Mouse (Mus musculus): ENCODE data around the gene Rab8b.

The Rab8b gene

DNA sequence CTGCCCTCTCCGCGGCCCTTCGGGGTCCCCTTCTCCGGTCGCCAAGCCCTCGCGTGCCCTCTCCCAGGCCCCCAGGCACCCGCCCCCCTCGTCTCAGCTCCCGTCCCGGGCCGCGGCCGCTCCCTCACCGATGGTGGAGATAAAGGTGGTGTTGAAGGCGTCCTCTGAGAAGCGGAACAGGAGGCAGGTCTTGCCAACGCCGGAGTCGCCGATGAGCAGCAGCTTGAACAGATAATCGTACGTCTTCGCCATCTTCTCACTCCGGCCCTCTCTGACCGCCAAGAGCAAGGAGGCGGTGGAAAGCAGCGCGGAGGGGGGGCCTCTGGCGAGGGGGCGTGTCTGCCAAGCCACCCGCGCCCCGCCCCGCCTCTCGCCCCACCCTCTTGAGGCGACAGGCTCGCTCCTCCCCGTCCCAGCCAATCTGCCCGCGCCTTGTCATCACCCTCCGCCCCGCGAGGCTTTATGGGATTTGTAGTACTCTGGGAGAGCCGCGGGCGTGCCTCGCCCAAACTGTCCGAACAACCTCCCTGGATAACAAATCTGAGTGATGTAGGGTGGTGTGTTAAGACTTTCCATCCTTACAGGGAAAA lies at the start of gene Rab8b:
TSS of gene Rab8b (minus strand) at position 306 of the 590 bp plus-strand sequence.
- peak; percentile 96 for DNase-seq

DNA sequence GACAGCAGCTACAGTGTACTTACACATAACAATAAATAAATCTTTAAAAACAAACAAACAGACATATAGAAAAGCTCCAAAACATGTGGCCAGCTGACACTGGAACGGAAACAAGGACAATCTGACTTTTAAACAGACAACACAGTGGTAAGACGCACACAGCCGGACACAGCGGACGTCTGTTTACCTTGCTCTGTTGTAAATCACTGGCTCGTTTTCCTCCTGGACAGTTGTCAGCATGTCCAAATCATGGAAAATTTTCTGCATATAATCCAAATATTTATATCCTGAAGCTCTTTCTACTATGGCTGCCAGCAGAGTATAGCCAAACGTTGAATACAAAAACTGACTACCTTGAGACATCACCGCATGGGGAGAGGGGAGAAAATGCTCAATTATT lies 48.0 kb upstream of the Rab8b start:
- no peak for DNase-seq

DNA sequence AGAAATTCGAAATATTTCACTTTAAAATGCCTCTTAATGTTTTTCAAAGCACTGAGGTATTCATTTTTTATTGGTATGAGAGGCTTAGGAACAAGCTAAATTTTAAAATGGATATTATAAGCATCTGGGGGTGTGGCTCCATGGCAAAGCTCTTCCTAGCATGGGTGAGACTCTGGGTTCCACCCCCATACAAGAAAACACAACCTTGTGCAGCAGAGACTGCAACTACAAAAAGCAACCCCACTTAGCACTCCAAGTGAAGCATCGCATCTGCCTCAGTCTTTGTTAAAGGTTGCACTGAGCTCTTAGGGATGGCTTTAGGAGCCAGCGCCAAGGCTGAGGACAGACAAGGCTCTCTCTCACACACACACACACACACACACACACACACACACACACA lies 42.0 kb upstream of the Rab8b start:
- no peak for DNase-seq

DNA sequence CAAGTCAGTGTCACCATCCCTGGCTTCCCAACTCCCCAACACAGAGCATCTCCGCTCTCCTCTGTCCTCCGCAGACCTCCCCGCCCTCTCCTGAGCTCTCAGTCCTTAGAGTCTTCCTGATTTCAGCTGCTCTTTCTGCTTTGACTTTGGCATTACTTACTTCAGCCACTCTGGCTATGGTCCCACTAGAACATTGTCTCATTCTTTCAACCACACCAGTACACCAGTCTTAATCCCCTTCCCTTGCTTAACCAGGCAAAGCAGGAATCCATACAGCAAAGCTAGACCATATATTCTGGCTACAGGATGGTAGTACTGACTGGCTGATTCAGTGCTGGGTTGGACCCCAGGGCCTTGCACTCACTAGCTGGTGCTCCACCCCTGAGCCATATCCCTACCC lies 38.0 kb upstream of the Rab8b start:
- DNase-seq = no peak

DNA sequence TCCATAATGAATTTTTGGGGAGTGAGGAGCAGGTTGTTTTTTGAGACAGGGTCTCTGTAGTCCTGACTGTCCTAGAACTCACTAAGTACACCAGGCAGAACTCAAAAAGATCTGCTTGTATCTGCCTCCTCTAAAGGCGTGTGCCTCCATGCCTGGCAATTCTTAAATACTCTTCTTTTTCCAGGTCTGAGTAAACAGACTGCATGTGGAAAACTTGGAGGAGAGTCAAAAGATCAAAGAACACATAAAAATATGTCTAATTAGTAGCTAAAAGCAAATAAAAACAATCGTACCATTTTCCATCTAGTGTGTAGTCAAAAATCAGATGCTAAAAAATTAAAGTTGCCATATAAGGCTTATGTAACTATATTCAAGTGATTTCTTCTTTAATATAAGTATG lies 33.4 kb upstream of the Rab8b start:
- no peak for DNase-seq

DNA sequence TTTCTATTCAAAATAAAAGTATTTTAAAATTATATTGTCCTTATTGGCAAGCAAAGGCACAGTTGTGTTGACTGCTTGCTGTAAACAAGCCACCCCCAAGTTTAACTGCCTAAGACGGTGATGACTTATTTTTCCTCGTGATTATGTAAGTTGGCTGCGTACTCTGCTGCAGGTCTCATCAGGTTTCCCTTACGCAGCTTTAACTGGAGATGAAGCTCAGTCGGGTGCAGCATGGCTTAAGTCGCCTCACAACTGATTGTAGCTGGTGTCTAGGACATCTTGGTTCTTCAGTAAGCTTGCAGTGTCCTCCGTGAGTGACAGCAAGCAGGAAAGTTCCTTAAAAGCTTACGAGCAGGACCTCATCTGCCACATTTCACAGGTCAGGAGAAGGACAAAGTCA lies 32.8 kb upstream of the Rab8b start:
- DNase-seq = no peak

DNA sequence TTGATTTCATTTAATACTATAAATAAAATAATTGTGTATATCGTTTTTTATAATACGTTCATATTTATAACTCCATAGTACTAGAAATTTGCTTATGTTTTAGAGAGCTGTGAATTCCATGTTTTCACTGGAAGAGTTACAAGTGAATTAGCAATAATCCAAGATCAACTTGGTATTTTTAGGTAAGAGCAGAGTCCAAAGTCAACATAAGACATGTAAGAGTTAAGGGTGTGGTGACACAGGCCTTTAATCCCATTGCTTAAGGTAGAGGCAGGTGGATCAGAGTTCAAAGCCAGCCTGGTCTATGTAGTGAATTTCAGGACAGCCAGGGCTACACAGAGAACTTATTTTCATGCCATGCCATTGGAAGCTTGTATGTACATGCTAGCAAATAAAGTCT lies 29.0 kb upstream of the Rab8b start:
- DNase-seq = no peak

DNA sequence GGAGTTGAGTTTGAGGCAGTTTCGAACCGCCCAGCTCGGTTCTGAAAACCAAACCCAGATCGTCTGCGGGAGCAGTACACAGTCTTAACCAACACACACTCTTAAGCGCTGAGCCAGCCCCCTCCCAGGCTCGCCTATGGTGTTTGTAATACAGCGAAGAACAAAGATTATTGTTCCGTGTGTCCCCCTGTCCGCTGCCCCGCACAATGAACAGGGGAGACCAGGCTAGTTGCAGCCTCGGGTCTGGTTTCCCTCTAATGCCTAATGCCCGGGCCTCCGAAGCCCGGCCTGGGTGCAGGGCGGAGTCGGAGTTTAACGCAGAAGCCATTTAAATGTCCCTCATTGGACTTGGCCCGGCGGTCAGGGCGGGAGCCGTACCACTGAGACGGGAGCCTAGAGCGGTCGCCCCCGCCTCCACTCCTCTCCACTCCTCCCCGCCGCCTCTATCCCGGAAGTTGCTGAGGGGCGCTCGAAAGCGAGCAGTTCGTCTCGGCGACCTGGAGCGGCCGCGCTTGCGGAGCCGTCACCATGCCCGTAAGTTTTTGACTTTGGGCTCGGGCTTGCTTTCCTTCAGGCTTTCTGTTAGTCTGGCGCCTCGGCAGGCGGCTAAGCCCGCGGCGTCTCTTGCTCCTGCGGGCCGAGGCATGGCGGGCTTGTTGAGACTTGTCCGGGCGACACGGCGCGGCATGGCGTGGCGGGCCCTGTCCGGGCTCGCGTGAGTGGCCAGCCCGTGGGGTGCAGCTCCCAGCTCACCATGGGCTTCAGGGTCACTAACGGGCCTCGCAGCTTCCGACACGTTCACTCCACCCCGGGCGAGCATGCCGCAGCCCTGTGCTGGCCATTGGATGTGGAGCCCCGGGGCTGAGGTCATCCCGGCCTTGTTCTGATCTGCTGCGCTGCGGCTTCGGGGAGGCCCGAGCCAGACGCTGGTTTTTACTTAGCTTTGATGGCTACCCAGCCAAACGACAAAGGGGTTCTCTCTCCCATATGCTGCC lies 26.5 kb upstream of the Rab8b start, which contains the start of gene Rps27l:
TSS of gene Rps27l (plus strand) at position 440 of the 995 bp plus-strand sequence.
- peak; percentile 89 for DNase-seq

DNA sequence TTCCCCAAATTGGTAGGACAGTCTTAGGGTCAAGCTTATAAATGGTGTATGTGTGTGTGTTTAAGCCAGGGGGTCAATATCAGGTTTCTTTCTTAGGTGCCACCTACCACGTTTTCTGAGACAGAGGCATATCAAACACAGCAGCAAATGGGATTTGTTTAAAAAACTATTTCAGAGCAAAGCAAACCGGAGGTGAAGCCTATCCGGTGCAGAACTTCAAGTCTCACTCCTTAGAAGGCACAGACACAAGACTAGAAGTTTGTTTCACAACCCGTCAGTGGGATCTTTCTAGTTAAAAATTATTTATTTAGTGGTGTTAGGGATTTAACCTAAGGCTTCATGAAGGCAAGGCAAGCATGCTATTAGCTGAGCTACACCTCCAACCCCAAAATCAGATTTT lies 25.7 kb upstream of the Rab8b start:
- no peak for DNase-seq

DNA sequence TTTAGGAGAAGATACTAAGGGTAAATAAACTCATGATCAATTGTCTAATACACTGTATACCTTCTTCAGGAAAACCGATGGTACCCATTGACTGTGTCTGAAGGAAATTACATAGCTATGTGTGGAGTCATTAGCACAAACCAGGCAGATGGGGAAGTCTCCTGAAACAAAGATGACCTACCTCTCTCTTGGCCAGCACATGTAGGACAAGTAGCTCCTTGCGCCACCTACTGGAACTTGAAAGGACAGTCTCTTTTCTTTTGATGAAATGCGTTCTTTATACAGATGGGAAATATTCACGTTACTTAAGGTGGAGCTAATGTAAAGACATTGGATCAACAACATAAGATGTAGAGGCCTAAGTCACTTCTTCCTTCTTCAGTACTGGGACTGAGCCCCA lies 19.3 kb upstream of the Rab8b start:
- DNase-seq = no peak

DNA sequence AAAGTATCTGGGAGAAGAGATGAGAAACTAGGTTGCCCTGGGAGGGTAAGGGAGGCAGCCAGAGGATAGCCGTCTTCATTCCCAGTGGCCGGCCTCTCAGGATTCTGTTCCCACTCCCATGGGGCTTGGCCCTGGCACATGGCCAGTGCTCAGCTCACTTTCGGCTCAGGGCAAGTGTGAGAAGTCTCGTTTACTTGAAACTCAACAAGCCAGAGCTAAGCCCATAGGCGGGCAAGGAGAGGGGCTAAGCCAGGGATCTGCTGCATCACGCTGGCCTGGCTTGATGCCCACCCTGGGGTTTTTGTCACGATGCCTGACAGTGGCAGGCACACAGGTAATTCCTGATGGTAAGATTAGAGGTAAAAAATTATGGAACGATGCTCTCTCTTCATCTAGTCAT lies 18.0 kb upstream of the Rab8b start:
- no peak for DNase-seq

DNA sequence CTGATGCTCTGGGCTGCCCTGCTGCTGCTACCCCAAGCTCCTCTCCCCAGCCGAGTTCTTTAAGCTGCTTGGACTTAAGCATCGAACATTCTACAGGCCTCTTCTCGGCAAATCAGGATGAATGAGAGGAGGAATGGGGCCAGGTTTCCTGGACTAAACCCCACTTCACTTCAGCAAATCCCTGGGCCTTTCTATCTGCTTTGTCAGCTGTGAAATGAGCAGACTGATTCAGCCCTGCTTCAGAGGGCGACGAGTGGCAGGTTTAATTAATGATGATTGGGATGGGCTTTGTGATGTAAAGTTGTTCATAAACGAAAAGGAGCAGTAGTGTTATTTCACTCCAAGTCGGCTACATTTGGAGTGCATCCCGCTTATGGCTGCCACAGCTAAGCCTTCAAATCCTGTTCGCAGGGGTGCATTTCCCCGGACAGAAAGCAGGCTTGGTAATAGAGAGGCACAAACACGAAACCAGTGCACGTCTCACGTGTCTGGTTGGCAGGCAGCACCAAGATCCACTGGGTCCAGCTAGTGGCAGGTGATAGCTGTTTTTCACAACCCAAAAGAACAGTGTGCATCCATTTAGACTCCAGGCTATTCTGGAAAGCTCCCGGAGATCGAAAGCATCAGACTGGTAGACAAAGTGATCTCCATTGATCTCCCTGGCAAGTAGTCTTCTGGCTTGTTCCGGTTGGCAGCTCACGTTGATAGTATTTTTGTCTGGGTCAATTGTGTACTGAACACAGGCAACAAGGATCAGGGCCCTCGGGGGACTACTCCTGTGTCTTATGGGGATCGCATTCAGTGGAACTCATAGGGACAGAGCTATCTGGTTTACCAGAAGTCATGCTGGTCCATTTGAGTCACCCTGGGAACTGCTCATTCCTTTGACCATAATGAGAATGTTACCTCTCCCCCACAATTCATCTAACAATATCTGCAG lies 14.7 kb upstream of the Rab8b start:
- no peak for DNase-seq

DNA sequence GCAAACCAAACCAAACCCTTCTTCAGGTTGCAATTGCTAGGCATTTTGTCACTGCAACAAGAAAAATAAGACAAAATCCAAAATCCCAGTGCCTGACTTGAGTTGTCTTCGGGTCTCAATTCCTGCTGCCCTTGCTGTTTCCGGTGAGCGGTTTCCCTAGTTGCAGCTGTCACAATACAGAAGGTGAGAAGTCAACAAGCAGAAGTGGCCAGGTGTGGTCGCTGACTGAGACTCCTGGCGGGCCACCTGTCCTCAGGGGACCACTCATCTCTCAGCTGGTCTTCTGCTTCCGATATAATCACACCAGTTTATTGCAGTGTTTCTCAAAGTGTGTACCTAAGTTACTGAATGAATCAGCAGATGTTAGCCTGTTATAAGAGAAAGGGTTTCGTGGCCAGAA lies 10.9 kb upstream of the Rab8b start:
- no peak for DNase-seq

DNA sequence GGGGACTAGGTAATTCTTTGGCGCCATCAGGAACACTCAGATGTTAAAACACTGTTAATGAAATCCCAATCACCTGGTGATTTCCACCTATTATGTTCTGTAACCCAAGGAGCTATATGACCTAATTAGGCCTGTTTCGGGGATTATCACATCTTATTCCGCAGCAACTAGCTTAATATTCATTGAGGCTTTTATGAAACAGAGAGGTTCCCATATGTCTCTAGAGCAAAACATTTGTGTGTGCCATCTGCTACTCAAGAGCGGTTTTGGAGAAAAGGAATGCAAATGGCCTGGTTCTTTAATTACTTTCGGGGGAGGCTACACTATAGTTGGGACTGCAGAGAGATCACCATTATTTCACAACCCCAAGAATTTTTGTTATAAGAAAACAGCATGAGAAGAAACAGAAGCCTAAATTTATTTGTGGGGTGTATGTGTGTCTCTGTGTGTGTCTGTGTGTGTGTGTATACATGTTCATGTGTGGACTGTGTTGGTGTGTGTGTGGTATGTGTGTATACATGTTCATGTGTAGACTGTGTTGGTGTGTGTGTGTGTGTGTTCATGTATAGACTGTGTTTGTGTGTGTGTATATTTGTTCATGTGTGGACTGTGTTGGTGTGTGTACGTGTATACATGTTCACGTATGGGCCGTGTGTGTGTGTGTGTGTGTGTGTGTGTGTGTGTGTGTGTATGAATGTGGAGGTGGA lies 8.4 kb upstream of the Rab8b start:
- DNase-seq = no peak

DNA sequence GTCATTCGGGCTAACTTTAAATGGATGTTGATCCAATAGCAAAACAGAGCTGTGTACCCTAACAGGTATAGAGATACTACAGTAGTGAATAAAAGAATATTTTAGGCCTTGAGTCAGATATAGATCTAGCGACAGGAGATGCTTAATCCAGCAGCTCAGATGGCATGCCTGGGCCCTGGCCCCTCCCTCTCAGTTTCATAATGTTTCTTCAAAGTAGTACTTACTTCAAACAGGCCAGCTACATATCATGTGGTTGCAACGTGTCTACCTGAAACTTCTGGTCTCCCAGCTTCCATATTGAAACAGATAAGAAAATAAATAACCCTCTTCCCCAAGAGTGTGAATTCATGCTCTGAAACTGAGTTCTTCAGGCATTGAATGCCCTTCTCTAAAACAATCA lies 6.4 kb upstream of the Rab8b start:
- DNase-seq = no peak

DNA sequence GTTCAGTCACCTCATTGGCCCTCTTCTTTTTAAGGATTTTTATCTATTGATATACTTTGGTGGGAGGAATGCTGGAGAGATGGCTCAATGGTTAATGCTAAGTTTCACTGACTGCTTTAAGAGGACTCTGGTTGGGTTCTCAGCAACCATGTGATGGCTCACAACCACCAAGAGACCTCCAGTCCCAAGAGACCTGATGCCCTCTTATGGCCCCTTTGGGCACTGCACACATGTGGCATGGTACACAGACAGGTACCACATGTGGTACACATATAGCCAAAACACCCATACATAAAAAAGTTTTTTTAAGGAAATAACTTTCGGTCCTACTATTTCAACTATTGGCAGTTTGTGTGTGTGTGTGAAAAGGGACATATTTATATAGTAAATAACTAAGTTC lies 2.6 kb upstream of the Rab8b start:
- no peak for DNase-seq

DNA sequence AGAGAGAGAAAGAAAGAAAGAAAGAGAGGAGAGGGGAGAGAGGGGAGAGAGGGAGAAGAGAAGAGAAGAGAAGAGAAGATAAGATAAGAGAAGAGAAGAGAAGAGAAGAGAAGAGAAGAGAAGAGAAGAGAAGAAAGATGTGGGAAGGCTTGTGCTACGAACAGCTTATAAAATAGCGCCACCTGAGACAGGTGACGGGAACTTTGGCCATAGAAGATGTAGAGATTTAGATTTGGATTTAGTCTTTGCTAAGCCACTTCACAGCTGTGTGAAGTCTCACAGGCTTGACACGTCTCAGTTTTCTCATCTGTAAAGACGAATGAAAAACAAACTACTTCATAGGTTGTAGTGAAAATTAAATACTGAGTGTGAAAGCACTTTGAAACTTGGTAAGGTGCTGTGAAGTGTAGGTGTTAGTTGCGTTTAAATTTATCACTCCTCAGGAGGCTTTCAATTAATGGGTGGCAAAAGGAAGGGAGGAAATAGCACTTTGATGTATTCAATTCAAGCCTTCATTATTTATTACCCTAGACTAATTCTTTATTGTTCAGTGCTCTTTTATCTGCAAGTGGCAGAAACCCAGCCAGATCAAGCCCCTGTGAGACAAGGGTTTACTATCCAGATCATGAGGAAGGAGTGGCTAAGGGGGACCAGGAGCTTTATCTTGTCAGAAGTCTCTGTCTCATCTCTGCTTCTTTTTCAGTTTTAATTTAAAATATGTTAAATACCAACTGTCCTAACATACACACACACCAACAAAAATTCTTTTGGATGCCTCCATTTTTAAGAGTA lies 1.2 kb upstream of the Rab8b start:
- DNase-seq = no peak

DNA sequence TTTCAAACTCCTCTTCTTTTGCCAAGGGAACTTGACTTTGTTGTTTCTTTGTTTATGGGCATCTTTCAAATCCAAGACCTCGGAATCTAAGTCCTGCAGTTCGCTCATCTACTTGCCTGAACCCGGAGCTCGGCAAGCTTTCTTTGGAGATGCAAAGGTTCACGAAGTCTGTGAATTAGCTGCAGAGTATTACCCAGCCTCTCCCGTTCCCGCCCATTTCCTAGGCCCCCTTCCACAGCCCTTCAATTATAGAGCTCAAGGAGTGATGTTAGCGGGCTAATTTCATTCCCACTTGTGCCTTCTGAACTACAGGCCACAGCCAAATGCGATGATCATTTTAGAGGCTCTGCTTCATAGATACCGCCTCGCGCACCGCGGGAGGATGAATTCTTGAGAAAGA lies 494 bp upstream of the Rab8b start:
- no peak for DNase-seq

DNA sequence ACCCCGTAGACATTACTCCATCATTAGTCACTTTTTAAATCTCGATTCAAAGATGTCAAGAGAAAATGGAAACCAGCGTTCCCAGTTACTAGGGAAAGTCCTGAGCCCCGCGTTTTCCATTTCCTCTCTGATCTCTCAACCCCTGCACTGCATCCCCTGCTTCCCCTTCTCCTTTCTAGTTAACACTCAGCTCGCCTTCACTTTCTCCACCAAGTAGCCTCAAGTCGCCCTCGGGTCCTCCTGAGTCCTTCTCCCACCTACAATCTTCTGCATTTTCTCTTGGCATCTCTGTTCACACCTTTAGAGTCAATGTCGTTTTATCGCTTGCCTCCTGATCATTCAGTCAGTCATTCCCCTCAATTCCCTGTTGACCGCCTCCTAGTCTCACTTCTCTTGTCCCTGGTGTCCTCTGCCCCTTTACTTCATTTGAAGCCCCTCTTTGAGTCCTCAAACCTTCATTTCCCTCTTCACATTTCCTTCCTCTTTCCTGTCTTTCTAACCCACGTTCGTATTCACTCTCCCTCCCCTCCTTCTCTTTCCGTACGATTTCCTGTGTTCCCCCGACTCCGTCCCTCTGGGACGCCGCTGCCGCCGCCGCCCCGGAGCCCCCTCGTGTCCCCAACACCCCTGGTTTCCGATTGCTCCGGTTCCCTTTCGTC lies 686 bp downstream of the Rab8b start:
- peak; percentile 13 for DNase-seq

DNA sequence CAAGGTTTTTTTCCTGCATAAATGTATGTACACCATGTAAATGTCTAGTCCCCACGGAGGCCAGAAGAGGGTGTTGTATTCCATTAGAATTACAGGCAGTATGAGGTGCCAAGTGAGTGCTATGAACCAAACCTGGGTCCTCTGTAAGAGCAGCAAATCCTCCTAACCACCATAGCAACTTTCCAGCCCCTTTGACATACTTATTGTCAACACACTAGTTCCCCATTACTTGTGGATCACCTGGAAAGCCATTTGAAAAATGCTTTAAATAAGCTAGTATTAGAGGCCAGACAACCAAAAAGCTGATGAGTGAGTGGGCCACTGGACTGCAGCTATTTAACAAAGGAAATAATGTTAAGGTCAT lies 1.6 kb downstream of the Rab8b start:
- DNase-seq = no peak

DNA sequence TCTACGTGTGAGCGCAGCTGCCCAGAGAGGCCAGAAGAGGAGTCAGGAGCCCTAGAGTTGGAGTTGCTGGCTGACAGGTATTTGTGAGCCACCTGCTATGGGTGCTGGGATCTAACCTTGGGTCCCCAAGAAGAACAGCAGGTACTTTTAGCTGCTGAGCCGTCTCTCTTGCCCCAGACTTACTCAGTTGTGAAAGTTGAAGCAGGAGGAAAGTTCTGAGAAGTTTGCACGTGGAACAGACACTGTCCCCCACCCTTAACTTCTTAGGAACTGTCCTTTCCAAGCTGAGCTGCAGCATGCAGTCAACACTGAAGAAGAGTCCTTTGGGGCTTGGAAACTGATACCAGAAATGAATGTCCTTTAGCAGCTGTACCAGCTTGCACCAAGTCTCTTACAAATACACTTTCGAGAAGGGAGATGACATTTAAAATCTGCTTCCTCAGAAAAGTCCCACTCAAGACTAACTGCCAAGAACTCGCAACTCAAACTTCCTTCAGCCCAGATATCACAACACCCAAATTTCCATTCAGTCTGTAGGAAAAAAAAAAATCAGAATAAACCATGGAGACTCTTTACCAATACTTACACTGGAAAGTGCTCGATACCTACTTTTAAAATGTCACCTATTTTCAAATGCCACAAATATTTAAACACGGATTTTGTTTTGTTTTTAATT lies 2.1 kb downstream of the Rab8b start:
- DNase-seq = no peak
